In genomic region chr3:137753257-137753654, GRCm38 (mm10) we compare ENCODE assay signal across 8 mouse cellular contexts.
DNase-seq lines count a peak whose midpoint lies in the region; ATAC-seq and TF ChIP-seq lines count a peak whose summit lies in the region.

No protein-coding gene starts in this region.

- peak overlapping the region; percentile 76 for H3K27ac ChIP-seq in gastrocnemius, adult 2 months
- no peak overlapping the region for H3K27ac ChIP-seq in lung, postnatal 0 days (ENCODE audit: low read length)
- H3K27ac ChIP-seq in limb, embryonic 15.5 days: no peak overlapping the region
- no peak overlapping the region for H3K27ac ChIP-seq in stomach, embryonic 15.5 days

- H3K9ac ChIP-seq in lung, postnatal 0 days (replicated peaks; ENCODE audit: low read depth): no peak overlapping the region
- H3K9ac ChIP-seq in limb, embryonic 15.5 days: no peak overlapping the region
- H3K9ac ChIP-seq in stomach, embryonic 15.5 days: no peak overlapping the region

- H3K9me3 ChIP-seq in lung, postnatal 0 days (ENCODE audit: low read length): no peaks in the 10 kb centered on the region
- H3K9me3 ChIP-seq in limb, embryonic 15.5 days: no peaks in the 10 kb centered on the region
- no peaks in the 10 kb centered on the region for H3K9me3 ChIP-seq in stomach, embryonic 15.5 days

- peak; percentile 32 for ATAC-seq in lung, postnatal 0 days
- no peak for ATAC-seq in limb, embryonic 15.5 days (ENCODE audit: insufficient number of reproducible peaks, low FRiP score, low TSS enrichment, low read depth)
- no peak for ATAC-seq in stomach, embryonic 15.5 days (ENCODE audit: insufficient read depth, low FRiP score, low read depth)

- WGBS in lung, postnatal 0 days: 32% methylated on average over 7 of the region's 7 CpGs
- WGBS in limb, embryonic 15.5 days: 58% methylated on average over 7 of the region's 7 CpGs
- 41% methylated on average over 7 of the region's 7 CpGs for WGBS in stomach, embryonic 15.5 days

- H3K27me3 ChIP-seq in lung, postnatal 0 days (replicated peaks; ENCODE audit: insufficient read depth, low read length): no peaks in the 10 kb centered on the region
- H3K27me3 ChIP-seq in limb, embryonic 15.5 days: no peaks in the 10 kb centered on the region
- no peaks in the 10 kb centered on the region for H3K27me3 ChIP-seq in stomach, embryonic 15.5 days (replicated peaks)

- no peak for DNase-seq in gastrocnemius, adult 2 months
- no peak for DNase-seq in gastrocnemius, adult 18-20 months (ENCODE audit: low spot score)
- DNase-seq in lung, postnatal 0 days (ENCODE audit: low spot score): no peak
- no peak for DNase-seq in lung, postnatal 25 days (ENCODE audit: low spot score)
- no peak for DNase-seq in embryo, embryonic 10.5 days (ENCODE audit: low spot score)
- DNase-seq in gastrocnemius, adult 8-10 months (ENCODE audit: low spot score in 2 of 2): no peak

- TF ChIP-seq CTCF in gastrocnemius, adult 2 months (IDR thresholded peaks at IDR 0.05): no peak
- no peak for TF ChIP-seq CTCF in lung, postnatal 0 days (IDR thresholded peaks at IDR 0.05)

- no peak for TF ChIP-seq EP300 in lung, postnatal 0 days (IDR thresholded peaks at IDR 0.05)

- H3K4me3 ChIP-seq in gastrocnemius, adult 2 months: peak overlapping the region; percentile 67
- peak overlapping the region; percentile 22; the same call in 1 of the 2 replicates for H3K4me3 ChIP-seq in lung, postnatal 0 days (ENCODE audit: low read depth, low read length)
- peak overlapping the region; percentile 31; the same call in 1 of the 2 replicates for H3K4me3 ChIP-seq in limb, embryonic 15.5 days
- no peak overlapping the region for H3K4me3 ChIP-seq in stomach, embryonic 15.5 days (replicated peaks)

- peak overlapping the region; percentile 57 for H3K4me2 ChIP-seq in lung, postnatal 0 days (replicated peaks; ENCODE audit: low read depth, low read length)
- peak overlapping the region; percentile 49 for H3K4me2 ChIP-seq in limb, embryonic 15.5 days
- peak overlapping the region; percentile 73 for H3K4me2 ChIP-seq in stomach, embryonic 15.5 days

- intact Hi-C loops in gastrocnemius, adult 2 months (cut with DNase I): loop anchor here (5.0 to 10.0 kb wide), 6 partner anchors 111 to 1866 kb away; no protein-coding TSS in a partner anchor

- no peaks in the 10 kb centered on the region; the same call in 1 of the 2 replicates for H3K4me1 ChIP-seq in lung, postnatal 0 days (ENCODE audit: insufficient read depth, low read depth, low read length)
- peaks cover 10% of the 10 kb centered on the region for H3K4me1 ChIP-seq in limb, embryonic 15.5 days
- H3K4me1 ChIP-seq in stomach, embryonic 15.5 days: peaks cover 8% of the 10 kb centered on the region; the same call in 1 of the 2 replicates

- no peaks in the 10 kb centered on the region for H3K36me3 ChIP-seq in lung, postnatal 0 days (ENCODE audit: insufficient read depth, low read length)
- no peaks in the 10 kb centered on the region for H3K36me3 ChIP-seq in limb, embryonic 15.5 days
- H3K36me3 ChIP-seq in stomach, embryonic 15.5 days: no peaks in the 10 kb centered on the region
